Mouse (Mus musculus) midbrain, embryonic 13.5 days (tissue): ENCODE results near the gene Faap20. TPM values are rescaled to one million over a fixed set of nuclear protein-coding genes. Genes with fewer than 3 reads are reported as not detected.
A peak's percentile ranks its signal among the peaks of the same experiment; 100 is the strongest.

ENCODE experiments used
- ATAC-seq: fragments of 200-750 bp; cut with Nextera tagmentation; 2 replicates; pipeline ENCODE4 v1.8.0; 2017; ENCODE audit warnings: mild to moderate bottlenecking, moderate TSS enrichment, moderate library complexity
- H3K27ac ChIP-seq: fragments of 300-500 bp; sonication (generic); 2 replicates; pipeline ENCODE4 v1.5.1; 2015; ENCODE audit warnings: inconsistent platforms, mild to moderate bottlenecking, moderate library complexity
- H3K27me3 ChIP-seq: fragments of 300-500 bp; sonication (generic); 2 replicates; pipeline ENCODE4 v1.6.1; 2015; ENCODE audit warnings: mild to moderate bottlenecking, inconsistent platforms
- H3K36me3 ChIP-seq: fragments of 300-500 bp; sonication (generic); 2 replicates; pipeline ENCODE4 v1.6.1; 2015; ENCODE audit warnings: mild to moderate bottlenecking, inconsistent platforms
- H3K4me1 ChIP-seq: fragments of 300-500 bp; sonication (generic); replicated peaks from 2 replicates; pipeline ENCODE4 v1.6.1; 2015; ENCODE audit warnings: inconsistent platforms
- H3K4me2 ChIP-seq: fragments of 300-500 bp; sonication (generic); replicated peaks from 2 replicates; pipeline ENCODE4 v1.6.1; 2015; ENCODE audit warnings: moderate library complexity, mild to moderate bottlenecking, inconsistent platforms
- H3K4me3 ChIP-seq: fragments of 300-500 bp; sonication (generic); replicated peaks from 2 replicates; pipeline ENCODE4 v1.5.1; 2015; ENCODE audit warnings: mild to moderate bottlenecking, inconsistent platforms
- H3K9ac ChIP-seq: fragments of 300-500 bp; sonication (generic); replicated peaks from 2 replicates; pipeline ENCODE4 v1.6.1; 2015; ENCODE audit warnings: mild to moderate bottlenecking, inconsistent platforms
- H3K9me3 ChIP-seq: fragments of 300-500 bp; sonication (generic); 2 replicates; pipeline ENCODE4 v1.6.1; 2016; ENCODE audit warnings: mild to moderate bottlenecking, inconsistent platforms
- WGBS: fragments of 180-500 bp; shearing (Covaris S2); methylation state at CpG from one replicate; pipeline ENCODE4 v1.1.7; 2015; 5-methylcytosine and 5-hydroxymethylcytosine counted together
- polyA plus RNA-seq: library from polyadenylated mRNA; unstranded; fragments of >200 nt; fragmentation: Nextera tagmentation; extraction: Ambion mirVana; gene quantifications from 2 replicates; pipeline ENCODE4 v1.2.1, GENCODE M21; 2015

Faap20 gene
- polyA plus RNA-seq, 1 experiment from 2014 or later = 92.7 TPM

- no peak overlapping the region for H3K27ac ChIP-seq
- no peaks in the 10 kb centered on the region for H3K27me3 ChIP-seq
- H3K36me3 ChIP-seq = peaks cover 14% of the 10 kb centered on the region
- H3K9ac ChIP-seq = no peak overlapping the region; the same call in 1 of the 2 replicates
- peaks cover 76% of the 10 kb centered on the region for H3K4me1 ChIP-seq
- H3K4me3 ChIP-seq = no peak overlapping the region
- H3K4me2 ChIP-seq = 0 out of 2 replicates have a peak overlapping the region, but pooled peaks have one; percentile 15
- 70% methylated on average over 10 of the region's 10 CpGs for WGBS
- no peaks in the 10 kb centered on the region for H3K9me3 ChIP-seq
- no peak for ATAC-seq
Measured at GRCm38 (mm10) chr4:155214793-155215192, 34.8 kb upstream of the Faap20 start.

- Histone ChIP-seq H3K4me2 (peak overlapping the region; percentile 15; the same call in 1 of the 2 replicates), H3K27ac (peak overlapping the region; percentile 54; the same call in 1 of the 2 replicates), H3K9me3 (no peaks in the 10 kb centered on the region), H3K9ac (no peak overlapping the region), H3K4me1 (peaks cover 80% of the 10 kb centered on the region), H3K27me3 (no peaks in the 10 kb centered on the region), H3K4me3 (no peak overlapping the region), H3K36me3 (peaks cover 14% of the 10 kb centered on the region)
- ATAC-seq = no peak
- WGBS = 71% methylated on average over 9 of the region's 9 CpGs
Measured at GRCm38 (mm10) chr4:155215203-155215602, 34.4 kb upstream of the Faap20 start.

DNA sequence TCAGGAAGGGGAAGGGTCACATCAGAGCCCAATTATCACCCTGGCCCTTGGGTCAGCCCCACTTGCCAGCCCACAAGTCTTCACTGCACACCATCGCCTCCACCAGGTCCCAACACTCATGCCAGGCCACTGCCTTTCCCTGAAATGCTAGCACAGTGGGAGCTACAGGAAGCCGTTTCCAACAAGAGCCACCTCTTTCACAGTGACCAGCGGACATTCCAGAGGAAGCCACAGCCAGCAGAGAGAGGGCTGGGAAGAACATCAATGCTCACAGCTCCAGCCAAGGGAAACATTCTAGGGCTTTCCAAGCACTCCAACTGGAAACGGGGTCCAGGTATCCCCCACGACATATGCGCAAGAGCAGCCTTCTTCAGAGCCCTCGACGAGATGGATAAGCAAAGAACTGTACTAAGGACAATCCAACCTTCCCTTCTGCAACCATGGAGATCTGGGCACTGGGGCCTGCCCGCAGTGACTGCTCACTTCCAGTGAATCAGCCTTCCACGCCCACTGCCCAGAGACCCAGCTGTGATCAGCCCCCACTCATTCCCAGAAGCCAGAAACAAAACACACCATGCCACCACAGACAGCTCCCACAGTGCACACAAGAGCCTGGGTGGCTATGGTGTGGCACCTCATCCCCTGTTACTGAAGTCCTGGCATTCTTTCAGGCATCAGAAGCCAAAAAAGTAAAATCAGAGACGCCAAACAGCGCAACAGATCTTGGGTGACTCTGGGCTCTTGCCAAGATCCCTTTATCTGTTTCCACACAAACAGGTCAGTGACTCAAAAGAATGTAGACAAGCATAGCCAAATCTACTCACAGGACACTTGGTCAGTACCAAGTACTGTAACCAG lies 33.6 kb upstream of the Faap20 start:
- WGBS = 67% methylated on average over 12 of the region's 12 CpGs
- peak overlapping the region; percentile 54 for H3K27ac ChIP-seq

GRCm38 (mm10) chr4:155217241-155218103 lies 32.1 kb upstream of the Faap20 start:
- Histone ChIP-seq H3K9me3 (no peaks in the 10 kb centered on the region), H3K4me3 (no peak overlapping the region), H3K4me2 (peak overlapping the region; percentile 20; the same call in 1 of the 2 replicates), H3K27me3 (no peaks in the 10 kb centered on the region), H3K27ac (no peak overlapping the region), H3K4me1 (peaks cover 91% of the 10 kb centered on the region), H3K9ac (no peak overlapping the region), H3K36me3 (no peaks in the 10 kb centered on the region)
- WGBS = 80% methylated on average over 12 of the region's 12 CpGs
- no peak for ATAC-seq

More for the DNA sequence above, 33.6 kb upstream of the Faap20 start:
- no peak overlapping the region for H3K4me3 ChIP-seq
- H3K9me3 ChIP-seq = no peaks in the 10 kb centered on the region
- no peak for ATAC-seq
- H3K4me2 ChIP-seq = 0 out of 2 replicates have a peak overlapping the region, but pooled peaks have one; percentile 15
- H3K27me3 ChIP-seq = no peaks in the 10 kb centered on the region
- H3K4me1 ChIP-seq = peaks cover 88% of the 10 kb centered on the region
- peaks cover 9% of the 10 kb centered on the region for H3K36me3 ChIP-seq
- H3K9ac ChIP-seq = no peak overlapping the region

GRCm38 (mm10) chr4:155218104-155218732 lies 31.4 kb upstream of the Faap20 start:
- Histone ChIP-seq H3K36me3 (no peaks in the 10 kb centered on the region), H3K27ac (no peak overlapping the region), H3K4me1 (peaks cover 84% of the 10 kb centered on the region), H3K4me2 (peak overlapping the region; percentile 98), H3K4me3 (peak overlapping the region; percentile 93; the same call in 1 of the 2 replicates), H3K9ac (no peak overlapping the region), H3K9me3 (no peaks in the 10 kb centered on the region), H3K27me3 (no peaks in the 10 kb centered on the region)
- 88% methylated on average over 9 of the region's 9 CpGs for WGBS
- no peak for ATAC-seq

DNA sequence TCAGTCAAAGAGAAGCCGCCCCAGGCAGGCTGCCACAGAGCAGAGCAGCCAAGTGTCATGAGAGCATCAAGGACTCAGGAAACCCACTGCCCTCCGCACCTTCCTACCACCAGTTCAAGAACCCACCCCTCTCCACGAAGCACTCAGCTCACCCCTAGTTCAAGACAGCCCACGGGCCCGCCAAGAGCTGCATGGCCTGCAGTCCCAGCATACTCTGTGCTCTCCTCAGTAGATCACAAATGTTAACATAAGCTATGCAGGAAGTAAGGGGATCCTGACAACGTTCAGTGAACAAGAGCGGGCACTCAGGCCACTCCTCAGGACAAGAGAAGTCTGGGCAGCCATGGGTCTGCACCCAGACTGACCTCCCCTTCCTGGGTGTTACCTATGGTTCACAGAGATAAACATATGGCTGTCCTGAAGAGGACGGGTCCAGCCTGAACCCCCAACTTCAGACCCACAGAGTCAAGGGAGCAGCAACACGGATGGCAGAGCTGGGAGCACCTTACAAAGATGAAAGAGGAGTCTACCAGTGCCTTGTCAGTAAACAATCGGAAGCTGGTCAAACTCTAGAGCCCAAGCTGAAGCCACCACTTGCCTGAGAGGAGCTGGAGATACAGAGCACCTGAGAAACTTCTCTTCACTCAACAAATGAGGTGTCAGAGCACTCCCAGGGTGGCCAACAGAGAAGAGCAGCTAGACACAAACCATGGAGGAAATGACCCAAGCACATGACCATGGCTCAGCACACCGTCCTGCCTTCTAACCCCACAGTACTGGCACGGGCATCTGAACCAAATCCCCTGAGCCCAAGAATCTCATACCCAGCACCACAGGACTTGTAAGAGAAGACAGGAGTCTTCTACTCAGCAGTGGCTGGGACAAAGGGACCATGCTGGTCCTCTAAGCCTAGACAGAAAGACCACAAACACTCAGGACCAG lies 30.1 kb upstream of the Faap20 start:
- peaks cover 77% of the 10 kb centered on the region for H3K4me1 ChIP-seq
- H3K9me3 ChIP-seq = no peaks in the 10 kb centered on the region
- peak overlapping the region; percentile 93 for H3K4me3 ChIP-seq
- no peak for ATAC-seq
- H3K4me2 ChIP-seq = peak overlapping the region; percentile 98
- H3K27me3 ChIP-seq = peaks cover 3% of the 10 kb centered on the region; the same call in 1 of the 2 replicates
- peak overlapping the region; percentile 97 for H3K9ac ChIP-seq
- 69% methylated on average over 12 of the region's 12 CpGs for WGBS
- no peaks in the 10 kb centered on the region for H3K36me3 ChIP-seq
- H3K27ac ChIP-seq = no peak overlapping the region

- no peaks in the 10 kb centered on the region for H3K9me3 ChIP-seq
- peak overlapping the region; percentile 97 for H3K9ac ChIP-seq
- WGBS = 8% methylated on average over 14 of the region's 14 CpGs
- peaks cover 68% of the 10 kb centered on the region for H3K4me1 ChIP-seq
- peak overlapping the region; percentile 93 for H3K4me3 ChIP-seq
- ATAC-seq = no peak
- peak overlapping the region; percentile 98 for H3K4me2 ChIP-seq
- H3K27me3 ChIP-seq = peaks cover 3% of the 10 kb centered on the region; the same call in 1 of the 2 replicates
- no peaks in the 10 kb centered on the region for H3K36me3 ChIP-seq
- H3K27ac ChIP-seq = peak overlapping the region; percentile 51
Measured at GRCm38 (mm10) chr4:155220213-155221100, 29.1 kb upstream of the Faap20 start.

- peaks cover 62% of the 10 kb centered on the region for H3K4me1 ChIP-seq
- peak overlapping the region; percentile 86 for H3K27ac ChIP-seq
- H3K36me3 ChIP-seq = no peaks in the 10 kb centered on the region
- H3K9me3 ChIP-seq = no peaks in the 10 kb centered on the region
- peak overlapping the region; percentile 98 for H3K4me2 ChIP-seq
- 5% methylated on average over 7 of the region's 7 CpGs for WGBS
- no peak for ATAC-seq
- peak overlapping the region; percentile 93 for H3K4me3 ChIP-seq
- peaks cover 3% of the 10 kb centered on the region; the same call in 1 of the 2 replicates for H3K27me3 ChIP-seq
- H3K9ac ChIP-seq = peak overlapping the region; percentile 97
Measured at GRCm38 (mm10) chr4:155221106-155221505, 28.5 kb upstream of the Faap20 start.

DNA sequence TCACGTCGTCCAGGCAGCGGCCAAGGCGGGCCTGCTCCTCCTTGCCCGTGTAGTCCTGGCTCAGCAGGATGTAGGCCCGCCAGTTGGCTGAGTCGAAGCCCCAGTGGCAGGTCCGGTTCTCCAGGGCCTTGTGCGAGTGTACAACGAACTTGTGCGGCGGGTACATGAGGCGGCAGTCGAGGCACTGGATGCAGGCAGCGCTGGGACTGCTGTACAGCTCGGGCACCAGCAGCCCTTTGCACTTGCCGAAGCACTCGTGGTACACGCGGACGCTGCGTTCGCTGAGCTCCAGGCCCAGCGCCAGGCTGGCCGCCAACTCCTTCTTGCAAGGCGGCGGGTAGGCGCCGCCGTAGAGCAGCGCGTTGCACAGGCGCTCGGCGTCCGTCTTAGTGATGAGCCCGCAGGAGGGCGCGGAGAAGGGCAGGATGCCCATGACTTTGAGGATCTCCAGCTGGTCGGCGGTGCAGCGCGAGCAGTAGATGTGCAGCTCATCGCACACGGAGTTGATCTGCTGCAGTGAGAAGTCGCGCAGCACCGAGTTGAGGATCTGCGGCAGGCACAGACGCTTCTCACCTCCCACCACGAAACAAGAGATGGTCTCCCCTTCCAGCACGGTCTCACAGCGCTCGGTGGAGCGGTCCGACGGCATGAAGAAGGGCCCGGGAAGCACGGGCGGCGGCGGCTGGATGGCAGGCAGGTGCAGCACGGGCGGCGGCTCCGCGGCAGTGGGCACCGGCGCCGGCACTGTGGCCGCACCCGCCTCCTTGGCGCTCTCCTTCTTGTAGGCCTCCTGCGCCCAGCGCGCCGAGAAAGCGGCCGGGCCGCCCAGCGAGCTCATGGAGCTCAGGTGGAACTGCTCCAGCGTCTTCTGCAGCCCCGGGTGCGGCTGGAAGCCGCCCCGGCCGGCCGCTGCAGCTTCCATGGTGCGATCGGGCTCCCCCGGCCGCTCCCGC lies 27.7 kb upstream of the Faap20 start:
- peaks cover 54% of the 10 kb centered on the region for H3K4me1 ChIP-seq
- no peaks in the 10 kb centered on the region for H3K36me3 ChIP-seq
- peak overlapping the region; percentile 93 for H3K4me3 ChIP-seq
- H3K4me2 ChIP-seq = peak overlapping the region; percentile 98
- H3K9ac ChIP-seq = peak overlapping the region; percentile 97
- peak overlapping the region; percentile 86 for H3K27ac ChIP-seq
- under 1% methylated on average over 71 of the region's 93 CpGs for WGBS
- H3K27me3 ChIP-seq = peaks cover 3% of the 10 kb centered on the region; the same call in 1 of the 2 replicates
- H3K9me3 ChIP-seq = no peaks in the 10 kb centered on the region
- no peak for ATAC-seq
